29 mouse cellular contexts compared by ENCODE assay signal in the genomic region with DNA sequence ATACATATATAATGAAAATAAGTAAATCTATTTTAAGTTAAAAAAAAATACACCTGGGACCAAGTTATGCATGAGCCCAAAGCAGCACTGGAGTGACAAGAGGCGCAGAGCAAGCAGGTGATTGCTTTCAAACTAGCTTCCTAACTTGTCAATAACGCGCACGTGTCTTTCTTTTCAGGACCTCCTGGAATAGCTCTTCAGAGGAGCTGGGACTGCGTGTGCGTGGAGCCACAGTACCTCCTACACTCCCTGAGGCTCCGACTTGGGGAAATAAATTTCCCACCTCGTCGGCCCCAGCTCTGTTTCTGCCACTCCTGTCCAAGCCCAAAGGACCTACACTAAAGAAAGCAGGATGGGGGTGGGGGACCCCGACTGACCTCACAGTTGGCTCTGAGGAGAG. TPM values are rescaled to one million over a fixed set of nuclear protein-coding genes. Genes with fewer than 3 reads are reported as not detected.
A peak's percentile ranks its signal among the peaks of the same experiment; 100 is the strongest.
DNase-seq lines count a peak whose midpoint lies in the region; ATAC-seq and TF ChIP-seq lines count a peak whose summit lies in the region.
"Had no signal": no experiment of that assay in that cellular context is flagged by ENCODE, and none has a peak within 500 bp of the region (broad histone marks: within the 10 kb centered on the region; RNA-seq: fewer than 3 reads in every experiment).

No protein-coding gene starts in this region.

- 92% methylated on average over 10 of the region's 10 CpGs for WGBS in forebrain, embryonic 15.5 days
- 92% methylated on average over 10 of the region's 10 CpGs for WGBS in forebrain, embryonic 10.5 days
- 72% methylated on average over 10 of the region's 10 CpGs for WGBS in olfactory bulb, adult 2 months

- H3K4me2 ChIP-seq in forebrain, embryonic 15.5 days (replicated peaks): no peak overlapping the region
- H3K4me2 ChIP-seq: embryonic facial prominence, embryonic 13.5 days; embryonic facial prominence, embryonic 15.5 days; forebrain, embryonic 13.5 days had no signal

- TF ChIP-seq CTCF in left cerebral cortex, adult 2 months (IDR thresholded peaks at IDR 0.05): no peak
- no peak for TF ChIP-seq CTCF in olfactory bulb, adult 2 months (IDR thresholded peaks at IDR 0.05; ENCODE audit: insufficient read depth, low read depth, low read length)

- no peaks in the 10 kb centered on the region for H3K9me3 ChIP-seq in forebrain, embryonic 15.5 days
- H3K9me3 ChIP-seq in forebrain, embryonic 10.5 days: no peaks in the 10 kb centered on the region
- H3K9me3 ChIP-seq: embryonic facial prominence, embryonic 13.5 days; embryonic facial prominence, embryonic 15.5 days; forebrain, embryonic 13.5 days; G1E had no signal

- TF ChIP-seq POLR2A in olfactory bulb, adult 2 months (IDR thresholded peaks at IDR 0.05; ENCODE audit: insufficient read depth, low read depth, low read length): no peak

- no peaks in the 10 kb centered on the region for H3K27me3 ChIP-seq in forebrain, embryonic 15.5 days
- H3K27me3 ChIP-seq in forebrain, embryonic 10.5 days (ENCODE audit: poor library complexity, severe bottlenecking): no peaks in the 10 kb centered on the region
- H3K27me3 ChIP-seq: CH12.LX; embryonic facial prominence, embryonic 13.5 days; embryonic facial prominence, embryonic 15.5 days; forebrain, embryonic 13.5 days; Patski had no signal

- 0 out of 2 replicates have a peak overlapping the region, but pooled peaks have one; percentile 35 for H3K27ac ChIP-seq in forebrain, embryonic 15.5 days (replicated peaks)
- no peak overlapping the region for H3K27ac ChIP-seq in forebrain, embryonic 10.5 days
- peak overlapping the region; percentile 69 for H3K27ac ChIP-seq in left cerebral cortex, adult 2 months
- 0 out of 2 replicates have a peak overlapping the region, but pooled peaks have one; percentile 9 for H3K27ac ChIP-seq in olfactory bulb, adult 2 months (ENCODE audit: insufficient read depth, low read depth, low read length)
- H3K27ac ChIP-seq: embryonic facial prominence, embryonic 13.5 days; embryonic facial prominence, embryonic 15.5 days; forebrain, embryonic 13.5 days had no signal

- intact Hi-C loops in left cerebral cortex, adult 2 months (cut with DNase I): loop anchor here (2.0 kb wide), 1 partner anchor 74 kb away; no protein-coding TSS in a partner anchor

- ATAC-seq in forebrain, embryonic 15.5 days (replicated peaks): no peak
- ATAC-seq: activated CD4-positive, CD25-positive, alpha-beta regulatory T cell, adult 4 months; CD4-positive, CD25-positive, alpha-beta regulatory T cell, adult 4 months; forebrain, embryonic 13.5 days; forebrain, embryonic 16.5 days; Patski had no signal

- H3K36me3 ChIP-seq in forebrain, embryonic 15.5 days: peaks cover 58% of the 10 kb centered on the region
- peaks cover 60% of the 10 kb centered on the region for H3K36me3 ChIP-seq in forebrain, embryonic 10.5 days (replicated peaks)

- no peak overlapping the region for H3K9ac ChIP-seq in forebrain, embryonic 15.5 days (replicated peaks)
- H3K9ac ChIP-seq: embryonic facial prominence, embryonic 13.5 days; embryonic facial prominence, embryonic 15.5 days; forebrain, embryonic 13.5 days had no signal

- no peak overlapping the region for H3K4me3 ChIP-seq in forebrain, embryonic 15.5 days
- no peak overlapping the region for H3K4me3 ChIP-seq in forebrain, embryonic 10.5 days
- no peak overlapping the region for H3K4me3 ChIP-seq in left cerebral cortex, adult 2 months
- no peak overlapping the region for H3K4me3 ChIP-seq in olfactory bulb, adult 2 months (ENCODE audit: insufficient read depth, low read depth, low read length)
- H3K4me3 ChIP-seq: embryonic facial prominence, embryonic 13.5 days; embryonic facial prominence, embryonic 15.5 days; erythroblast, embryonic 14.5 days; forebrain, embryonic 13.5 days had no signal

- H3K4me1 ChIP-seq in forebrain, embryonic 15.5 days: peaks cover 23% of the 10 kb centered on the region
- H3K4me1 ChIP-seq in forebrain, embryonic 10.5 days: peaks cover 24% of the 10 kb centered on the region
- H3K4me1 ChIP-seq in olfactory bulb, adult 2 months (ENCODE audit: control insufficient read depth, insufficient read depth, low read length): peaks cover 12% of the 10 kb centered on the region

- DNase-seq in forebrain, embryonic 10.5 days (ENCODE audit: extremely low spot score, low spot score): no peak
- no peak for DNase-seq in left cerebral cortex, adult 2 months (ENCODE audit: extremely low spot score in 1 of 2, low spot score in 2 of 2)
- DNase-seq in left cerebral cortex, adult 8-10 months (ENCODE audit: low spot score in 2 of 2): no peak
- DNase-seq in brain, adult 2 months (ENCODE audit: low read depth, low spot score): peak; percentile 56
- no peak for DNase-seq in urinary bladder, postnatal 4 days (ENCODE audit: low spot score in 2 of 2)
- DNase-seq: adrenal gland, adult 8-10 months; adrenal gland, postnatal 14 days; adrenal gland, postnatal 36 days; B cell, adult 2 months; cerebellum, adult 11 months; cerebellum, adult 18-20 months; cerebellum, adult 9-10 months; cerebellum, postnatal 10 days; cerebellum, postnatal 25 days; embryo, embryonic 11 days had no signal

RNA-seq across cellular contexts. Expression of a gene that starts 7.7 kb away (rescaled TPM):
- polyA plus RNA-seq in forebrain, embryonic 15.5 days (2015; fragmentation: Nextera tagmentation; extraction: Ambion mirVana): not detected in 2 replicates
- not detected in 2 replicates for polyA plus RNA-seq in forebrain, embryonic 10.5 days (2016; fragmentation: Nextera tagmentation; extraction: Ambion mirVana)
- 1 to 10 TPM in 1 of 2 experiments, not detected in 1; 1.0 TPM for total RNA-seq in left cerebral cortex, adult 2 months (2021)
- total RNA-seq in left cerebral cortex, adult 8-10 months (2022): not detected
- not detected in 2 replicates for polyA plus RNA-seq in olfactory bulb, adult 2 months (2012; ENCODE audit: insufficient read depth, insufficient read length, low replicate concordance, missing spikeins)
- total RNA-seq: adrenal gland, adult 18-20 months; adrenal gland, adult 8-10 months; adrenal gland, postnatal 14 days; adrenal gland, postnatal 36 days; CH12.LX; G1E had no signal
- polyA plus RNA-seq: activated CD4-positive, CD25-positive, alpha-beta regulatory T cell, adult 4 months; CD4-positive, CD25-positive, alpha-beta regulatory T cell, adult 4 months; embryonic facial prominence, embryonic 13.5 days; erythroblast, embryonic 14.5 days; forebrain, embryonic 11.5 days; forebrain, embryonic 13.5 days; G1E; Patski had no signal

RNA-seq across cellular contexts. Expression of a gene that starts 26.6 kb away (rescaled TPM):
- 35.6 and 41.5 TPM in 2 replicates for polyA plus RNA-seq in forebrain, embryonic 15.5 days (2015; fragmentation: Nextera tagmentation; extraction: Ambion mirVana)
- polyA plus RNA-seq in forebrain, embryonic 10.5 days (2016; fragmentation: Nextera tagmentation; extraction: Ambion mirVana): 115 and 117 TPM in 2 replicates
- total RNA-seq in left cerebral cortex, adult 2 months (2021): 10 to 100 TPM; 18.9 to 21.2 TPM
- 10 to 100 TPM; 11.1 to 13.8 (median 11.7) TPM for total RNA-seq in left cerebral cortex, adult 8-10 months (2022)
- polyA plus RNA-seq in olfactory bulb, adult 2 months (2012; ENCODE audit: insufficient read depth, insufficient read length, low replicate concordance, missing spikeins): not detected in 2 replicates

RNA-seq across cellular contexts. Expression of a gene that starts 58.3 kb away (rescaled TPM):
- polyA plus RNA-seq in forebrain, embryonic 15.5 days (2015; fragmentation: Nextera tagmentation; extraction: Ambion mirVana): 49.1 and 52.8 TPM in 2 replicates
- 32.1 and 35.1 TPM in 2 replicates for polyA plus RNA-seq in forebrain, embryonic 10.5 days (2016; fragmentation: Nextera tagmentation; extraction: Ambion mirVana)
- 100 to 1,000 TPM; 163 to 185 TPM for total RNA-seq in left cerebral cortex, adult 2 months (2021)
- total RNA-seq in left cerebral cortex, adult 8-10 months (2022): 100 to 1,000 TPM; 145 to 152 (median 149) TPM
- not detected in 2 replicates for polyA plus RNA-seq in olfactory bulb, adult 2 months (2012; ENCODE audit: insufficient read depth, insufficient read length, low replicate concordance, missing spikeins)
- total RNA-seq: CH12.LX had no signal

Comparison
In these comparisons a context has a peak if more than half of its experiments do, and no peak if none do; other contexts are left out.
1. RNA of a gene that starts 26.6 kb away (polyA plus RNA-seq): 115 to 117 TPM in forebrain, embryonic 10.5 days and 35.6 to 41.5 TPM in forebrain, embryonic 15.5 days; not detected in olfactory bulb, adult 2 months; every median in the first group is over 10 times any median in the second.